Mouse (Mus musculus): ENCODE results near the gene Pax5. TPM values are rescaled to one million over a fixed set of nuclear protein-coding genes. Genes with fewer than 3 reads are reported as not detected.

The Pax5 gene
- polyA plus RNA-seq, 2 experiments: 0.05 TPM; not detected in 1

GRCm38 (mm10) chr4:44568666-44569065 is 141.6 kb downstream of the Pax5 start:
- TF ChIP-seq POLR2A (IDR thresholded peaks at IDR 0.05; ENCODE audit: borderline replicate concordance, extremely low read depth, insufficient read depth, insufficient read length): no peak
- Histone ChIP-seq H3K36me3 (ENCODE audit: control insufficient read depth, insufficient read depth, low read length) (no peaks in the 10 kb centered on the region), H3K4me1 (ENCODE audit: control insufficient read depth, insufficient read depth, low read length) (0 out of 2 replicates have a peak, but pooled peaks cover 5% of the 10 kb centered on the region), H3K9ac (ENCODE audit: low read depth, low read length, severe bottlenecking) (no peak overlapping the region), H3K27me3 (ENCODE audit: control insufficient read depth, insufficient read depth, low read length) (no peaks in the 10 kb centered on the region), H3K4me2 (replicated peaks; ENCODE audit: low read depth, low read length, severe bottlenecking) (no peak overlapping the region), H3K4me3 (replicated peaks; ENCODE audit: low read length) (no peak overlapping the region), H3K9me3 (ENCODE audit: control insufficient read depth, low read length) (no peaks in the 10 kb centered on the region), H3K27ac (replicated peaks; ENCODE audit: low read depth, low read length) (no peak overlapping the region)
- 26% methylated on average over 10 of the region's 10 CpGs for WGBS
- no peak for DNase-seq (ENCODE audit: low spot score)
- no peak for ATAC-seq (ENCODE audit: low FRiP score, low read depth)

GRCm38 (mm10) chr4:44566401-44566800 is 143.9 kb downstream of the Pax5 start:
- Histone ChIP-seq H3K4me2 (replicated peaks; ENCODE audit: low read depth, low read length, severe bottlenecking) (no peak overlapping the region), H3K9ac (ENCODE audit: low read depth, low read length, severe bottlenecking) (no peak overlapping the region), H3K36me3 (ENCODE audit: control insufficient read depth, insufficient read depth, low read length) (no peaks in the 10 kb centered on the region), H3K4me1 (ENCODE audit: control insufficient read depth, insufficient read depth, low read length) (0 out of 2 replicates have a peak, but pooled peaks cover 5% of the 10 kb centered on the region), H3K27me3 (ENCODE audit: control insufficient read depth, insufficient read depth, low read length) (no peaks in the 10 kb centered on the region), H3K27ac (replicated peaks; ENCODE audit: low read depth, low read length) (no peak overlapping the region), H3K9me3 (ENCODE audit: control insufficient read depth, low read length) (no peaks in the 10 kb centered on the region), H3K4me3 (replicated peaks; ENCODE audit: low read length) (no peak overlapping the region)
- ATAC-seq (ENCODE audit: low FRiP score, low read depth) (no peak), DNase-seq (ENCODE audit: low spot score) (no peak)
- 68% methylated on average over 8 of the region's 8 CpGs for WGBS
- TF ChIP-seq POLR2A (IDR thresholded peaks at IDR 0.05; ENCODE audit: borderline replicate concordance, extremely low read depth, insufficient read depth, insufficient read length): no peak

- no peak overlapping the region for H3K9ac ChIP-seq (ENCODE audit: low read depth, low read length, severe bottlenecking)
- no peak overlapping the region for H3K4me3 ChIP-seq (replicated peaks; ENCODE audit: low read length)
- 0 out of 2 replicates have a peak, but pooled peaks cover 5% of the 10 kb centered on the region for H3K4me1 ChIP-seq (ENCODE audit: control insufficient read depth, insufficient read depth, low read length)
- H3K36me3 ChIP-seq (ENCODE audit: control insufficient read depth, insufficient read depth, low read length): no peaks in the 10 kb centered on the region
- H3K9me3 ChIP-seq (ENCODE audit: control insufficient read depth, low read length): no peaks in the 10 kb centered on the region
- no peaks in the 10 kb centered on the region for H3K27me3 ChIP-seq (ENCODE audit: control insufficient read depth, insufficient read depth, low read length)
- no peak overlapping the region for H3K27ac ChIP-seq (replicated peaks; ENCODE audit: low read depth, low read length)
- DNase-seq (ENCODE audit: low spot score) (no peak), ATAC-seq (ENCODE audit: low FRiP score, low read depth) (no peak)
- WGBS: 85% methylated on average over 12 of the region's 12 CpGs
- no peak overlapping the region for H3K4me2 ChIP-seq (replicated peaks; ENCODE audit: low read depth, low read length, severe bottlenecking)
- no peak for TF ChIP-seq POLR2A (IDR thresholded peaks at IDR 0.05; ENCODE audit: borderline replicate concordance, extremely low read depth, insufficient read depth, insufficient read length)
These were observed 144.9 kb downstream of the Pax5 start for GRCm38 (mm10) chr4:44565126-44566082.

- H3K36me3 ChIP-seq (ENCODE audit: control insufficient read depth, insufficient read depth, low read length): no peaks in the 10 kb centered on the region
- H3K4me3 ChIP-seq (replicated peaks; ENCODE audit: low read length): no peak overlapping the region
- H3K4me2 ChIP-seq (replicated peaks; ENCODE audit: low read depth, low read length, severe bottlenecking): no peak overlapping the region
- 7% methylated on average over 10 of the region's 10 CpGs for WGBS
- ATAC-seq (ENCODE audit: low FRiP score, low read depth): no peak
- no peak overlapping the region for H3K9ac ChIP-seq (ENCODE audit: low read depth, low read length, severe bottlenecking)
- H3K4me1 ChIP-seq (ENCODE audit: control insufficient read depth, insufficient read depth, low read length): 0 out of 2 replicates have a peak, but pooled peaks cover 5% of the 10 kb centered on the region
- no peak for TF ChIP-seq POLR2A (IDR thresholded peaks at IDR 0.05; ENCODE audit: borderline replicate concordance, extremely low read depth, insufficient read depth, insufficient read length)
- H3K27ac ChIP-seq (replicated peaks; ENCODE audit: low read depth, low read length): no peak overlapping the region
- no peaks in the 10 kb centered on the region for H3K27me3 ChIP-seq (ENCODE audit: control insufficient read depth, insufficient read depth, low read length)
- no peaks in the 10 kb centered on the region for H3K9me3 ChIP-seq (ENCODE audit: control insufficient read depth, low read length)
- DNase-seq (ENCODE audit: low spot score): peak; percentile 64
These were observed 145.7 kb downstream of the Pax5 start for GRCm38 (mm10) chr4:44564602-44565001.

- Histone ChIP-seq H3K9ac (ENCODE audit: low read depth, low read length, severe bottlenecking) (no peak overlapping the region), H3K27ac (replicated peaks; ENCODE audit: low read depth, low read length) (no peak overlapping the region), H3K9me3 (ENCODE audit: control insufficient read depth, low read length) (no peaks in the 10 kb centered on the region), H3K27me3 (ENCODE audit: control insufficient read depth, insufficient read depth, low read length) (peaks cover 4% of the 10 kb centered on the region; the same call in 1 of the 2 replicates), H3K36me3 (ENCODE audit: control insufficient read depth, insufficient read depth, low read length) (no peaks in the 10 kb centered on the region), H3K4me1 (ENCODE audit: control insufficient read depth, insufficient read depth, low read length) (peaks cover 5% of the 10 kb centered on the region; the same call in 1 of the 2 replicates), H3K4me2 (replicated peaks; ENCODE audit: low read depth, low read length, severe bottlenecking) (no peak overlapping the region), H3K4me3 (replicated peaks; ENCODE audit: low read length) (no peak overlapping the region)
- ATAC-seq (ENCODE audit: low FRiP score, low read depth) (no peak), DNase-seq (ENCODE audit: low spot score) (no peak)
- 59% methylated on average over 8 of the region's 8 CpGs for WGBS
- TF ChIP-seq POLR2A (IDR thresholded peaks at IDR 0.05; ENCODE audit: borderline replicate concordance, extremely low read depth, insufficient read depth, insufficient read length): no peak
These were observed 149.3 kb downstream of the Pax5 start for GRCm38 (mm10) chr4:44560956-44561355.

Data from limb, embryonic 14.5 days (tissue).